Mouse (Mus musculus): ENCODE data around the gene Pde9a. TPM values are rescaled to one million over a fixed set of nuclear protein-coding genes. Genes with fewer than 3 reads are reported as not detected.

Gene Pde9a
- total and polyA plus RNA-seq, 3 experiments = 0.56 TPM; not detected in 2

DNA sequence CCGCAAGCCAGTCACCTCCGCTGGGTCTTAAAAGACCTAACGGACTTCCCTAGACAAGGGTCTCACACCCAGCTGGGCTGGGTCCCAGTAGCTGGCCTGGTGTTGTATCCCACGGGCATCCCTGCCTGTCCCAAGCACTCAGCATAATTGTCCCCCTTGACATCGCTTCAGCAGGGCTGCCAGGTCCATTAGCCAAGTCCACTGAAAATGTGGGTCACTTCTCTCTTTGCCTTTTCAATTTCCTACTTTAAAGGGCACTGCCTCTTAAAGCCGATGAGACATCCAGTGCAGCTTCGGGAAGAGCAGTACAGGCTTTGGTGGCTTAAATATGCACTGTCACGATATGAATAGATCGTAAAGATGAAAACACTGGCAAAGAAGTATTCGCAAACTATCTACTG lies 7.6 kb upstream of the Pde9a start:
- Histone ChIP-seq H3K9me3 (replicated peaks; ENCODE audit: insufficient read depth, low read length) (no peaks in the 10 kb centered on the region), H3K9ac (ENCODE audit: control insufficient read depth, low read depth, low read length, poor library complexity, severe bottlenecking) (peak overlapping the region; percentile 35), H3K79me2 (ENCODE audit: control insufficient read depth, insufficient read depth, low read length, poor library complexity) (no peaks in the 10 kb centered on the region), H3K4me3 (ENCODE audit: control insufficient read depth in 1 of 2, insufficient read depth in 1 of 2, low read depth in 2 of 2, low read length in 2 of 2) (peak overlapping the region; percentile 39 to 43), H3K4me1 (ENCODE audit: control insufficient read depth in 1 of 2, insufficient read depth in 2 of 2, low read length in 2 of 2) (no peaks in the 10 kb centered on the region), H3K27ac (ENCODE audit: control insufficient read depth, low read depth, low read length) (no peak overlapping the region), H3K36me3 (ENCODE audit: control insufficient read depth in 1 of 2, insufficient read depth in 2 of 2, low read length in 2 of 2) (no peaks in the 10 kb centered on the region), H3K27me3 (ENCODE audit: control insufficient read depth in 1 of 2, insufficient read depth in 2 of 2, low read length in 2 of 2) (peaks cover 2 to 3% of the 10 kb centered on the region in 2 experiments; a peak in 3 of 4 replicates)
- DNase-seq (ENCODE audit: low read depth, low spot score) = peak; percentile 31
- TF ChIP-seq HCFC1 (IDR thresholded peaks at IDR 0.05; ENCODE audit: low read depth, low read length) (no peak), BHLHE40 (IDR thresholded peaks at IDR 0.05; ENCODE audit: borderline replicate concordance, low read depth, low read length) (no peak), JUND (IDR thresholded peaks at IDR 0.05; ENCODE audit: low read depth, low read length) (no peak), CTCF (IDR thresholded peaks at IDR 0.05 in 2 of 3, conservative IDR thresholded peaks at IDR 0.05 in 1 of 3; ENCODE audit: control insufficient read depth in 1 of 3, insufficient read depth in 1 of 3, low read depth in 2 of 3, low read length in 3 of 3, poor library complexity in 1 of 3, severe bottlenecking in 1 of 3) (no peak), ZNF384 (IDR thresholded peaks at IDR 0.05; ENCODE audit: low read depth, low read length) (no peak), MEF2A (IDR thresholded peaks at IDR 0.05; ENCODE audit: extremely low read depth, insufficient replicate concordance, low read depth, low read length, poor library complexity, severe bottlenecking) (no peak), USF2 (IDR thresholded peaks at IDR 0.05; ENCODE audit: borderline replicate concordance in 1 of 2, insufficient read depth in 1 of 2, low read depth in 1 of 2, low read length in 2 of 2) (no peak), GABPA (IDR thresholded peaks at IDR 0.05; ENCODE audit: low read depth, low read length) (no peak), MYB (IDR thresholded peaks at IDR 0.05; ENCODE audit: low read depth, low read length) (no peak), TCF12 (IDR thresholded peaks at IDR 0.05; ENCODE audit: low read depth, low read length) (no peak), TBP (IDR thresholded peaks at IDR 0.05; ENCODE audit: low read depth, low read length) (no peak), RAD21 (IDR thresholded peaks at IDR 0.05; ENCODE audit: low read depth, low read length) (no peak), USF1 (IDR thresholded peaks at IDR 0.05; ENCODE audit: low read depth, low read length) (no peak), POLR2AphosphoS2 (IDR thresholded peaks at IDR 0.05; ENCODE audit: low read length) (no peak), ELF1 (IDR thresholded peaks at IDR 0.05; ENCODE audit: low read depth, low read length) (no peak), TAL1 (IDR thresholded peaks at IDR 0.05; ENCODE audit: low read length) (no peak), ZC3H11A (IDR thresholded peaks at IDR 0.05; ENCODE audit: low read depth, low read length) (no peak)

DNA sequence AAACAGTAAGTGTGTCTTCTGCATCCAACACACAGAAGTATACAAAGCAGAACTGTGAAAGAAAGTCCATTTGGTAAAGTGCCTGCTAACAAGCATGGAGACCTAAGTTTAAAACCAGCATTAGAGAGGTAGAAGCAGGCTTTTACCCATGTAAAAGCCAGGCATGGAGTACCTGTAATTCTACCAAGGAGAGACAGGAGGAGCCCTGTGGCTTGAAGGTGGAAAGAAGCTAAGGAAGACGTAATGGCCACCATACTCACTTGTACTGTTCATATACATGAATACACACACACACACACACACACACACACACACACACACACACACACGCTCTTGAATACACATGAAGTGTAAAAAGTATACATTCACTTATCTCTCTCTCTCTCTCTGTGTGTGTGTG lies 6.9 kb upstream of the Pde9a start:
- Histone ChIP-seq H3K9me3 (replicated peaks; ENCODE audit: insufficient read depth, low read length) (no peaks in the 10 kb centered on the region), H3K4me1 (ENCODE audit: control insufficient read depth in 1 of 2, insufficient read depth in 2 of 2, low read length in 2 of 2) (no peaks in the 10 kb centered on the region), H3K9ac (ENCODE audit: control insufficient read depth, low read depth, low read length, poor library complexity, severe bottlenecking) (no peak overlapping the region), H3K27ac (ENCODE audit: control insufficient read depth, low read depth, low read length) (no peak overlapping the region), H3K27me3 (ENCODE audit: control insufficient read depth in 1 of 2, insufficient read depth in 2 of 2, low read length in 2 of 2) (peaks cover 2 to 3% of the 10 kb centered on the region in 2 experiments; a peak in 3 of 4 replicates), H3K4me3 (ENCODE audit: control insufficient read depth in 1 of 2, insufficient read depth in 1 of 2, low read depth in 2 of 2, low read length in 2 of 2) (peak overlapping the region in 1 of 2 experiments; percentile 43; a peak in 1 of 4 replicates), H3K36me3 (ENCODE audit: control insufficient read depth in 1 of 2, insufficient read depth in 2 of 2, low read length in 2 of 2) (no peaks in the 10 kb centered on the region), H3K79me2 (ENCODE audit: control insufficient read depth, insufficient read depth, low read length, poor library complexity) (no peaks in the 10 kb centered on the region)
- TF ChIP-seq MEF2A (IDR thresholded peaks at IDR 0.05; ENCODE audit: extremely low read depth, insufficient replicate concordance, low read depth, low read length, poor library complexity, severe bottlenecking) = no peak
- peak; percentile 31; the same call in 1 of the 2 replicates for TF ChIP-seq SMC3 (IDR thresholded peaks at IDR 0.05; ENCODE audit: low read depth, low read length)
- no peak for TF ChIP-seq CHD1 (IDR thresholded peaks at IDR 0.05; ENCODE audit: low read depth, low read length)
- peak in 1 of 3 experiments; percentile 23; a peak in 2 of 6 replicates for TF ChIP-seq CTCF (IDR thresholded peaks at IDR 0.05 in 2 of 3, conservative IDR thresholded peaks at IDR 0.05 in 1 of 3; ENCODE audit: control insufficient read depth in 1 of 3, insufficient read depth in 1 of 3, low read depth in 2 of 3, low read length in 3 of 3, poor library complexity in 1 of 3, severe bottlenecking in 1 of 3)
- peak; percentile 24 for DNase-seq (ENCODE audit: low read depth, low spot score)
